Mouse (Mus musculus) megakaryocyte, embryonic 14.5 days (primary cell): Measurements from ENCODE around the gene Mrm1. TPM values are rescaled to one million over a fixed set of nuclear protein-coding genes. Genes with fewer than 3 reads are reported as not detected.

Experiments
- H3K27me3 ChIP-seq: replicated peaks from 2 replicates; pipeline ENCODE3; 2012; ENCODE audit warnings: inconsistent platforms
- H3K36me3 ChIP-seq: replicated peaks from 2 replicates; pipeline ENCODE3; 2012; ENCODE audit warnings: low read length, inconsistent platforms, mixed read lengths
- H3K4me1 ChIP-seq: 2 replicates; pipeline ENCODE4 v1.6.1; 2012; ENCODE audit warnings: inconsistent platforms
- H3K4me3 ChIP-seq: replicated peaks from 2 replicates; pipeline ENCODE3; 2012; ENCODE audit warnings: moderate library complexity, mild to moderate bottlenecking, inconsistent platforms
- H3K9me3 ChIP-seq: 2 replicates; pipeline ENCODE4 v1.6.1; 2012; ENCODE audit warnings: inconsistent platforms
- FLI1 ChIP-seq: IDR thresholded peaks from 2 replicates; pipeline ENCODE4 v1.6.1; 2012; ENCODE audit warnings: low read length, inconsistent platforms, mixed read lengths
- GATA1 ChIP-seq: IDR thresholded peaks from 3 replicates; pipeline ENCODE4 v1.6.1; 2012; ENCODE audit warnings: mixed read lengths, low read length, inconsistent platforms, borderline replicate concordance
- polyA plus RNA-seq: library from polyadenylated mRNA; stranded (reverse); fragments of >175 nt; gene quantifications from 2 replicates; pipeline ENCODE4 v1.2.3, GENCODE M21; 2012; ENCODE audit warnings: low replicate concordance; ENCODE audit not compliant: insufficient read depth

The Mrm1 gene
- polyA plus RNA-seq, 1 experiment = 1.3 TPM

DNA sequence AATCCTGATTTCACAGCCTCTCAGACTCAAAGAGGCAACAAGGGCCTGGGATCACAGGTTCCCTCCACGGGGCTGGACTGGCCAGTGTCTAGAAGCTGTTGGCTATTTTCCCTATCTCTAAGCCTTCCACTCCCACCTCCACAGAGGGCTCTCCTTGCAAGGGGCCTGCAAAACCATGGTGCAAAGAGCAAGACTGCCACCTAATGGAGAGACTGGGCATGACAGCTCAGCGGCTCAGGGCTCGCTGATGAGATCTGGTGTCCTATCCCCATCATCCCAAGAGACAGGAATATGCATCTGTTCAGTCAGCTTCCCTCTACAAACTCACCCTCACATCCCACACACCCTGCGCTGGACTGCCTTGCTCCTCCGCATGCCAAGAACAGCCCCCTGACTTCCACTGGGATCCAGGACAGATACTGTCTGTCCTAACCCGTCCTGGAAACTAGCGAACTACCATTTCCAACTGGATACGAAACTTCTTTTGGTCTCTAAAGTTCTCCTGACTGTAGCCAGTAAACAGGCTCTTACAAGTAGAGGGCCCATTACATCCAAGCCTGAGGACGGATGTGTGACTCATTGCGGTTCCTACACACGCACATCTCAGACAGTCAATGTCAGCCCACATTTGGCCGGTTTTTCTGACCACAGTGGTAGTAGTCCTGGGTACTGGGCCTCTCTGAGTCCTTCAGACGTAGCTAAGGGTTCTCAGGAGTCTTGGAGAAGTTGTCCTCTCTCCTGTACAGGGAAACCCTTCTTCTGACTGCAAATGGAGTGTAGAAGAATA is 5.4 kb downstream of the Mrm1 start:
- Histone ChIP-seq H3K4me3 (peak overlapping the region; percentile 48), H3K9me3 (no peaks in the 10 kb centered on the region), H3K27me3 (peaks cover 2% of the 10 kb centered on the region), H3K36me3 (peaks cover 52% of the 10 kb centered on the region), H3K4me1 (peaks cover 47% of the 10 kb centered on the region)
- TF ChIP-seq FLI1 (no peak), GATA1 (no peak)

DNA sequence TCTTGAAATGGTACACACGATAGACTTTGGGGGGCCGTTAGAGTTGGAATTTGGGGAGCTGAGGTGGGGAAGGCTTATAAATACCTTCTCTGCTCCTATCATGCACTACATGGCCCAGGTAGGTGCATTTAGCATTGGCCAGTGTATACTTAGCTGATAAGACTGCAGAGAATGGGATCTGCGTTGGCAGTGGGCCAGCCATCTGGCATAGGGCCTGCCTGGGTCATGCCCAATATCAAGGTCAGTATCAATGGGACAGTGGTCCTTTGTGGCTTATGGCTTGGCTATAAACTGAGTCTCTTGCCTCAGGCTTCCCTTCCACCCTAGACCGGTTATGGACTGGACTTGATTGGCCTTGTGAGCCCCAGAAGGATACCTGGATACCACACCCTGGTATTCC is 14.9 kb downstream of the Mrm1 start:
- H3K36me3 ChIP-seq = no peaks in the 10 kb centered on the region
- TF ChIP-seq FLI1 = no peak
- TF ChIP-seq GATA1 = no peak
- H3K4me1 ChIP-seq = peaks cover 3% of the 10 kb centered on the region; the same call in 1 of the 2 replicates
- peaks cover 66% of the 10 kb centered on the region for H3K27me3 ChIP-seq
- H3K9me3 ChIP-seq = 0 out of 2 replicates have a peak, but pooled peaks cover 4% of the 10 kb centered on the region
- no peak overlapping the region for H3K4me3 ChIP-seq

DNA sequence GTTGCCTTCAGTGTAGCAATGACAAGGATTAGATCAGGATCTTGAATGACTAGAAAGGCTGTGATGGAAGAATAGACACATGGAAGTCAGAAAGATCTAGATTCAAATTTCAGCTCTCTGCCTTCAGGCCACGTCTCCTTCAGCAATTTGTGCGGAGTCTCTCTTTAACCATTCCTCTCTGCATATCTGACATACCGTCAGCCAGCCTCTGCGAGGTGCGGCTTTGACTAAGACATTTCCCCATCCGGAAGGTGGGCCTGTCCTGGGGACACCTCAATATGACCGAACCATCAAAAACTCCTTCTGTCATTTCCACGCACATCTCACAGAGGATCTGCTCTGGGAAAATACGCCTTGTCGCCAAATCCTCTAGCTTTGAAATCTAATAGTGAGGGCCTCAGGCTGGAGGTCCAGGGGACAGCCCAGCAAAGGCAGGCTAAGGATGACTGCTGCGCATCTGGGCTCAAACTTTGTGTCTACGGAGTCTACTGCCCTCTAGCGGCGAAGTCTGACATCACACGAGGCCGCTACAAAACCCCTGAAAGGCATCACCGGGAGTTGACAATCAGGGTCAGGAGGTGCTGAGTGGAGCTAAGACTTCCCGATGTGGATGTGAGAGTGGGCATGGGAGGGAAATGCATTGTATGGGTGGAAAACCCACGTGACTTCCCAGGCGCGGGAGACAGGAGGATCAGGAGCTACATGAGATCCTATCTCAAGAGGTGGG is 21.5 kb downstream of the Mrm1 start:
- H3K4me3 ChIP-seq = no peak overlapping the region
- H3K9me3 ChIP-seq = peaks cover 13% of the 10 kb centered on the region
- peaks cover 49% of the 10 kb centered on the region for H3K27me3 ChIP-seq
- H3K36me3 ChIP-seq = no peaks in the 10 kb centered on the region
- TF ChIP-seq GATA1 (no peak), FLI1 (no peak)
- peaks cover 14% of the 10 kb centered on the region for H3K4me1 ChIP-seq

DNA sequence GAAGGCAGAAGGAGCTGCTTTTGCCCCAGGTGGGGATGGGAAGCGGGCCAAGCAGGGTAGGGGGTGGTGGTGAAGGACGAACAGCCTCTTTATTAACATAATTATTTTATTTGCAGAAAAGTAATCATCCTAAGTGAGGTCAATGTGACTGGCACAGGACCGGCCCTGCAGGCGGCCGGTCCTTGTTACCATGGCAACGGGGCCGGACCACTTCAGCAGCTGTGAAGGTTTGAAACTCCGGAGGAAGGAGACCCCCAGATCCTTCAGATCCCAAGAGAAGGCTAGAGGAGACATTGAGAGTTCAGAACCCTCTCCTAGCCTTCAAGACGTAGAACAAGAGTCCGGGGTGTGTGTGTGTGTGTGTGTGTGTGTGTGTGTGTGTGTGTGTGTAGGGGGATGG is 22.3 kb downstream of the Mrm1 start:
- Histone ChIP-seq H3K27me3 (peaks cover 51% of the 10 kb centered on the region), H3K4me3 (no peak overlapping the region), H3K9me3 (peaks cover 13% of the 10 kb centered on the region), H3K4me1 (peaks cover 14% of the 10 kb centered on the region), H3K36me3 (no peaks in the 10 kb centered on the region)
- no peak for TF ChIP-seq GATA1

DNA sequence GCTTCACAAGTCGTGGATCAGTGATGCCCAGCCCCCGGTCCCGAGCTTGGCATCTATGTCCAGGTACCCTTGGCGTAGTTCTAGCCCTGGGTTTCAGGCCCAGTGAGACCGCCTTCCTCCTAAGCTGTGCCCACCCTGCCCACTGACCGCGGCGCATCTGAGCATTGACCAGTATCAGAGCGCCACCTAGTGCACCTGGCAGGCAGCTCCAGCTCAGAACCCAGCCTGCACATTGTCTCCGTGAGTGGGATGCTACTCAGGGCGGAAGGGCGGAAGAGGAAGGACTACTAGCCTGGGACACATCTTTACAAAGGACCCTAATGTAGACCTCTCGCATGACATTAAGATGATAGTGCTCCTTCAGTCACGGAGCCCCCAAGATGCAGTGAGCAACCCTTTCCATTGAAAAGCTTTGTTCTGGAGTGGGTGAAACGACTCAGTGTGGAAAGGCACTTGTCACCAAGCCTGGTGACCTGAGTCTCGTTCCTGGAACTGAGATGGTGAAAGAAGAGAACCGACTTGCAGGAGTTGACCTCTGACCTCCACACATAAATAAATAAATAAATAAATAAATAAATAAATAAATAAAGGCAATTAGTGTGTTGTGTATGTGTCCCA is 24.7 kb downstream of the Mrm1 start:
- no peaks in the 10 kb centered on the region for H3K36me3 ChIP-seq
- TF ChIP-seq GATA1 = no peak
- TF ChIP-seq FLI1 = no peak
- H3K9me3 ChIP-seq = peaks cover 11% of the 10 kb centered on the region
- peaks cover 62% of the 10 kb centered on the region for H3K27me3 ChIP-seq
- peak overlapping the region; percentile 83 for H3K4me3 ChIP-seq
- peaks cover 18% of the 10 kb centered on the region for H3K4me1 ChIP-seq

DNA sequence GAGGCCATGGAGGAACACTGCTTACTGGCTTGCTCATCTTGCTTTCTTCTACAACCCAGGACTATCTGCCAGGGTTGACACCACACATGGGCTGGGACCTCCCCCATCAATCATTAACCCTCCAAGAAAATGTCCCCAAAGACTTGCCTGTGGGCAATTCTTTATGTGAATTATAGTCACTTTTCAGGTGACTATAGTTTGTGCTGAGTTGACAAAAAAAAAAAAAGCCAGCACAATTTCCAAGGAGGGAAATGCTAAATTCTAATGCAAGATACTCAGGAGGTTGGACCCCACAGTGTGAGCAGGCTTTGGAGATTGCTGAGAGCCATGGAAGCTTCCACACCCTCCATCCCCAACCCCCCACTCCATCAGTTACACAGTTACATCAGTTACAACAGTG is 25.8 kb downstream of the Mrm1 start:
- no peak for TF ChIP-seq FLI1
- TF ChIP-seq GATA1 = no peak
- H3K4me1 ChIP-seq = peaks cover 18% of the 10 kb centered on the region
- no peak overlapping the region for H3K4me3 ChIP-seq
- H3K36me3 ChIP-seq = no peaks in the 10 kb centered on the region
- H3K27me3 ChIP-seq = peaks cover 69% of the 10 kb centered on the region
- peaks cover 4% of the 10 kb centered on the region; the same call in 1 of the 2 replicates for H3K9me3 ChIP-seq

DNA sequence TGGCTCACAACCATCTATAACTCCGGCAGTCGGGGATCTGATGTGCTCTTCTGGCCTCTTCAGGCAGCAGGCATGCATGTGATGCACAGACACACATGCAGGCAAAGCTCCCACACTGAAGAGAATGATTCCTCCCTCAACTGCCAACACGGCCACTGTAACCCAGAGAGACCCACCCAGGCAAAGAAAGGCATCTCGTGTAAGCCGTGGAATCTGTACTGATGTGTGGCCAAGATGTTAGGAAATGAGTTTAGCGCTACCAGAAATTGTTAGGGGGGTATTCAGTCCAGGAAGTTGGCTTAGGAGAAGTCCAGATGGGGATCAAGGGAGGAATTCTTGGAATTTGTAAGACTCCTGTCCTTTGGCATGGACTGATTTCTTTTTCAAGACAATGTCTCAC is 28.9 kb downstream of the Mrm1 start:
- Histone ChIP-seq H3K36me3 (no peaks in the 10 kb centered on the region), H3K4me3 (no peak overlapping the region), H3K27me3 (peaks cover 64% of the 10 kb centered on the region), H3K4me1 (peaks cover 12% of the 10 kb centered on the region), H3K9me3 (peaks cover 4% of the 10 kb centered on the region; the same call in 1 of the 2 replicates)
- TF ChIP-seq GATA1 (no peak), FLI1 (no peak)

DNA sequence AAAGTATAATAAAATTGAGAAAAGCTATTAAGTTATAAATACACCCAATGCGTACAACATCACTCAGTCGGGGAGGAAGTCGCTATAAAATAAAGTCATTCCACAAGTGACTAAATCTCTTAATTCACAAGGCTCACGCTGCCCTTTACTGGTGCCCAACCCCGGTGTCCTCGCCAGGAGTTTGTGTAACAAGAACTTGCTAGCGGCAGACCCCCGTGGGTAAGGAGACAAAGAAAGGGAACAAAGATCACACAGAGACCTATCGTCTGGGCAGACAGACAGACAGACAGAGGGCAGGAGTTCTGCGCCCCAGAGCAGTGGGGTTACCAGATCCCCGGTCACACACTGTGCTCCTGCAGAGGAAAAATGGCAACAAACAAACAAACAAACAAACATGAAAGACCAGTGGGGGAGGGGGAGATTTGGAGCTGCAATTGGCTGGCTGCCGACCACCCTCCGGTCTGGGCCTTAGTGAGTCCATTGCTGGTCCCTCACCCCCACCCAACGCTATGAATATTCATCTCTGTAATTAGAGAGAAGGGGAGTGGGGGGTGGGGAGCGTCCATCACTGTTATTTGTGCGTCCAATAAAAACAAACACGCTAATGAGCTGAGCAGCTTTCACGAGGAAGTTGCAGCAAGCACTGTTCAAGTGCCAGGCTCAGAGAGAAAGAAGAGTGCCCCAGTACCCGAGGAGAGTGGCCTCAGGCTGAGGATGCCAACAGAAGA is 39.0 kb downstream of the Mrm1 start:
- peaks cover 76% of the 10 kb centered on the region for H3K27me3 ChIP-seq
- no peak for TF ChIP-seq FLI1
- no peak for TF ChIP-seq GATA1
- H3K36me3 ChIP-seq = no peaks in the 10 kb centered on the region
- H3K4me1 ChIP-seq = peaks cover 5% of the 10 kb centered on the region; the same call in 1 of the 2 replicates
- H3K4me3 ChIP-seq = no peak overlapping the region
- peaks cover 6% of the 10 kb centered on the region for H3K9me3 ChIP-seq

DNA sequence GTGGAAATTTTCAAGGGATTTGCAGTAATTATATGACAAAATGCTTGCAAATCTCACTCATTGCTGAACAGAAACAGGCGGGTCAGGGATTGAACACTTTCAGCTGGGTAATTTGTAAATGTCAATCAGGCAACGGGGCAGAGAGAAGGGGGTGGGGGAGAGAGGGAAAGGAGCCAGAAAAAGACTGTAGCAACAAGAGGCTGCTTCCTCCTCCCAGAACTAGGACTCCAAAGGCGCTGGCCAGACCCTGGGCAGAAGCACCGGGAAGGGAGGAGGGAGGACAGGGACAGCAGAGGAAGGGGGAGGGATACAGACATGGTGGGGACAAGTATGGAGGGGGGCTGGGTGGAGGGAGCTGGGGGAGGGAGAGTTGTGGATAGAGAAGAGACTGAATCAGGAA is 43.8 kb downstream of the Mrm1 start:
- TF ChIP-seq GATA1 (no peak), FLI1 (no peak)
- peaks cover 72% of the 10 kb centered on the region for H3K27me3 ChIP-seq
- H3K4me1 ChIP-seq = no peaks in the 10 kb centered on the region; the same call in 1 of the 2 replicates
- no peak overlapping the region for H3K4me3 ChIP-seq
- no peaks in the 10 kb centered on the region for H3K36me3 ChIP-seq
- peaks cover 6% of the 10 kb centered on the region for H3K9me3 ChIP-seq
